Mouse (Mus musculus) cortical plate, adult 2 months (tissue): ENCODE data around the gene Cd68. TPM values are rescaled to one million over a fixed set of nuclear protein-coding genes. Genes with fewer than 3 reads are reported as not detected.

ENCODE experiments used
- H3K27ac ChIP-seq: fragments of 200-500 bp; 2 replicates; pipeline ENCODE4 v1.5.1; 2012; ENCODE audit warnings: low read length, control low read depth, inconsistent platforms; ENCODE audit not compliant: insufficient read depth
- H3K4me1 ChIP-seq: fragments of 200-500 bp; 2 replicates; pipeline ENCODE4 v1.6.1; 2011; ENCODE audit warnings: low read length; ENCODE audit not compliant: control insufficient read depth, insufficient read depth
- H3K4me3 ChIP-seq: fragments of 200-500 bp; 2 replicates; pipeline ENCODE4 v1.5.1; 2011; ENCODE audit warnings: mild to moderate bottlenecking, low read length, control low read depth; ENCODE audit not compliant: insufficient read depth
- CTCF ChIP-seq: fragments of 200-500 bp; IDR thresholded peaks from 2 replicates; pipeline ENCODE4 v1.5.1; 2011; ENCODE audit warnings: mild to moderate bottlenecking, control low read depth, low read length; ENCODE audit not compliant: insufficient read depth; ENCODE audit errors: extremely low read depth
- POLR2A ChIP-seq: fragments of 200-500 bp; IDR thresholded peaks from 2 replicates; pipeline ENCODE4 v1.6.1; 2011; ENCODE audit warnings: mild to moderate bottlenecking, low read length, control low read depth; ENCODE audit not compliant: insufficient read depth; ENCODE audit errors: extremely low read depth
- polyA plus RNA-seq: library from polyadenylated mRNA; depleted of rRNA; stranded (reverse); fragments of >200 nt; gene quantifications from 2 replicates; pipeline ENCODE4 v1.2.3, GENCODE M21; 2012; rRNA removed

Gene Cd68
- polyA plus RNA-seq: 11.3 and 13.1 TPM in 2 replicates

- no peaks in the 10 kb centered on the region; the same call in 1 of the 2 replicates for H3K4me1 ChIP-seq
- TF ChIP-seq CTCF (no peak), POLR2A (peak; percentile 21; the same call in 1 of the 2 replicates)
- peak within 1 kb of the TSS; percentile 9; the same call in 1 of the 2 replicates for H3K27ac ChIP-seq
- no peak within 1 kb of the TSS for H3K4me3 ChIP-seq
Measured at GRCm38 (mm10) chr11:69665961-69666664, at the start of gene Cd68. Gene Cd68, minus strand, starts transcription at chr11:69666153.

- TF ChIP-seq POLR2A (no peak), CTCF (peak; percentile 37)
- no peak overlapping the region for H3K4me3 ChIP-seq
- H3K4me1 ChIP-seq: peaks cover 2% of the 10 kb centered on the region; the same call in 1 of the 2 replicates
- H3K27ac ChIP-seq: no peak overlapping the region
Measured at GRCm38 (mm10) chr11:69715482-69715881, 49.5 kb upstream of the Cd68 start.

- H3K27ac ChIP-seq: no peak overlapping the region
- peaks cover 2% of the 10 kb centered on the region; the same call in 1 of the 2 replicates for H3K4me1 ChIP-seq
- no peak for TF ChIP-seq CTCF
- TF ChIP-seq POLR2A: no peak
- H3K4me3 ChIP-seq: no peak overlapping the region
Measured at GRCm38 (mm10) chr11:69714636-69715329, 48.8 kb upstream of the Cd68 start.

- TF ChIP-seq CTCF: no peak
- TF ChIP-seq POLR2A: no peak
- Histone ChIP-seq H3K27ac (no peak overlapping the region), H3K4me1 (peaks cover 2% of the 10 kb centered on the region; the same call in 1 of the 2 replicates), H3K4me3 (no peak overlapping the region)
Measured at GRCm38 (mm10) chr11:69712954-69713672, 47.2 kb upstream of the Cd68 start.

- Histone ChIP-seq H3K27ac (no peak overlapping the region), H3K4me3 (no peak overlapping the region), H3K4me1 (peaks cover 2% of the 10 kb centered on the region; the same call in 1 of the 2 replicates)
- no peak for TF ChIP-seq CTCF
- no peak for TF ChIP-seq POLR2A
Measured at GRCm38 (mm10) chr11:69711082-69711481, 45.1 kb upstream of the Cd68 start.

GRCm38 (mm10) chr11:69710470-69710869 lies 44.5 kb upstream of the Cd68 start:
- no peak for TF ChIP-seq POLR2A
- TF ChIP-seq CTCF: no peak
- no peaks in the 10 kb centered on the region for H3K4me1 ChIP-seq
- H3K4me3 ChIP-seq: no peak overlapping the region
- no peak overlapping the region for H3K27ac ChIP-seq

GRCm38 (mm10) chr11:69709554-69710446 lies 43.8 kb upstream of the Cd68 start:
- TF ChIP-seq CTCF (no peak), POLR2A (no peak)
- H3K4me1 ChIP-seq: no peaks in the 10 kb centered on the region
- H3K27ac ChIP-seq: no peak overlapping the region

GRCm38 (mm10) chr11:69708614-69709265 lies 42.8 kb upstream of the Cd68 start:
- Histone ChIP-seq H3K4me3 (no peak overlapping the region), H3K4me1 (no peaks in the 10 kb centered on the region), H3K27ac (no peak overlapping the region)
- TF ChIP-seq POLR2A (no peak), CTCF (no peak)

More at GRCm38 (mm10) chr11:69709554-69710446, 43.8 kb upstream of the Cd68 start:
- H3K4me3 ChIP-seq: no peak overlapping the region
